Mouse (Mus musculus): ENCODE results near the gene Kctd11.
"Not testable (repeated sequence)": the region's sequence is repeated elsewhere in the genome, so short reads cannot be mapped to it uniquely, and the experiment has no call there.

The Kctd11 gene

DNA sequence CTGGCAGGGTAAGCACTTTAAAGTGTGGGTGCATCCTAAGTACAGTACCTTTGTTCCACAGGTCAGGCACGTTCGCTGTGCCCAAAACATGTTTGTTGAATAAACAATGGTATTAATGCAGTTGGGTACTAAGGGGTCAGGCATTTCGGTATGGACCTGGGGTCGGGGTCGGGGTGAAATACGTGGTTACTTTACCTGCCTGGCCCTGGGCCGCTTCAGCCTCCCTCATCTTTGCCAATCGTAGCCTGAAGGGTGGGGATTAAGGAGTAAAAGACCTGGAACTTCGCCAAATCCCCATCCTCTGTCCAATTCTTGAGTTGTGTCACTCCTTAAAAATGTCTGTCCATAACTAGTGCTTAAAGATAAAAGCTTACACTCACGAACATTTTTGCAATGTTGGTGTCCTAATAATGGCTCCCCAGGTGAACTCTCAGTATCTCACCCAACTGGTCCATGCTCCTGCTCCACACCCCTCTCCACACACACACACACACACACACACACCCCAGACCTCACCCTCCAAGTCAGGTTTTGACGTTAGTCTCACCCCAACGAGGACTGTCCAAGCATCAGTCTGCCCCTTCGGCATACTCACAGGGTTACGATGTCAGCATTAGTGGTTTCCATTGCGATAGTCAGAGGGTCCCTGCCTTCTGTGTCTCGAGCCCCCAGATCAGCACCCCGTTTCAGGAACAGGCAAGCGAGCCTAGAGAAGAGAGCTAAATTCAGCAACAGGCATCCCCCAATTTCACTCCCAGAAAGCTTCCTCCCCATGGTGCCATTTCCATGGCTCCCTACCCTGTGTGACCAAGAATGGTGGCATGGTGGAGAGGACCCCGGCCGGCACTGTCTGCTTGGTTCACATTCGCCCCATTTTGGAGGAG lies 823 bp upstream of the Kctd11 start:
- no peak for DNase-seq (ENCODE audit: extremely low read depth, insufficient read length, low spot score)

DNA sequence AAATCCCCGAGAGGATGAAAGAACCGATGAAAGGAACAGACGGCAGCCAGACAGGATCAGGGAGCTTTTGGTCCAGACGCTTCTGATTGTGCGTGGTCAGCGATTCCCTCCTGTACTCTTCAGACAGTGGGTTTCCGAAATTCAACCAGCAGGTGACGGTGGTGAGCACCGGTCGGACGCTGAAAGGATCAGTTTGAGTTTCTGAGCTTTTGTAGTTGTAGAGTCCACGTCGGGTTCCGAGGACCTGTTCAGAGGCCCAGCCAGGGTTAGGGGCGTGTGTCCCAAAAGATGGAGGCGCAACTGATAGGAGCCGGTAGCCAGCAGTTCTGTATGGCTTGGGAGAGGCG lies 727 bp downstream of the Kctd11 start:
- DNase-seq (ENCODE audit: extremely low read depth, insufficient read length, low spot score) = no peak

DNA sequence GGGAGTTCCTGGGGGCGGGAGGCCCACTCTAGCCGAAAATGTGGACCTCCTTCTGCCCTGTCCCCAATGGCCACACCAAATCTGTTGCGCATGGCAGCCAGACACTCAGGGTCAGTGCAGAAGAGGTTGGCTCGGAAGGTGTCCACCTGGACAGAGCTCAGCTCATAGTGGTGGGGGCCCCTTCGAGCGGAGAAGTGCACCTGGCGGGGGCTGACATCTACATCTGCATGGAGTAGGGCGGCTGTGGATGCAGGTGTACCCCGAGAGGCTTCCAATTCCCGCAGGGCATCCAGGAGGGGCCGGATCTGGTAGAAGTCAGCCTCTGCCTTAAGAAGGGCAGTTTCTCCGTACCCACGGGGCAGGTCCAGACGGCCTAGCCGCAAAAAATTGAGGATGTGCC lies 1.5 kb downstream of the Kctd11 start:
- no peak for DNase-seq (ENCODE audit: extremely low read depth, insufficient read length, low spot score)

DNA sequence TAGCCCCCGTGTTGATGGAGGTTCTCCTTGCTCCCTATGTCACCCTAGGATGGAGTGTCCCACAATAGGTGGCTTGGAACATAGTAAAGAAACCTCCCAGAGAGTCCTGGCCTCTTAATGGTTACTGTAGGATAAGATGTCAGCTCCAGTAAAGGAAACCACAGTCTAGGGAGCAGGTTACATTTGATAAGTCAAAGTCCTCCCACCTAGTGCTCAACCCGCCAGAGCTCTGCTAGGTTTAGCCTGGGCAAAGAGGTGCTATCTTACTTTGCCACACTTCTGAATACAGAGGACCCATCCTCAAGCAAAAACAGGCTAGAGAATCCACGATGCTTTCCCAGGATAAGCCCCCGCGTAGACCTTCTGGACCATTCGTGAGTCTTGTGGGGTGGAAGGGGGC lies 2.3 kb downstream of the Kctd11 start:
- no peak for DNase-seq (ENCODE audit: extremely low read depth, insufficient read length, low spot score)

DNA sequence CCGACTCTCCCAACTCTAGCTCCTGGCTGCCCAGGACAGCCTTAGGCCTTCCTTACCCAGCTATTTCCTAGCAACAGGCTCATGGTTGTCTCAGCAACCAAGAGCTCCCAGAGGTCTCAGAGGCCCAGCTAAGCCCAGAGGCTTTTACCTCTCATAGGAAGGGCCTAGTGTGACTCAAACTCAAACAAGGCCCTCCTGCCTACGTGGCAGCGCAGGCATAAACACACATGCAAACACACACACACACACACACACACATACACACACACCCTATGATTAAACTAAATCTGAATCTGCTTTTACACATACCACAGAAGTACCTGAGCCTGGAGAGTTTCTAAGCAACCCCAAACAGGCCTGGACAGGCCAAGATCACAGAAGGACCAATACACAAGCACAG lies 2.8 kb downstream of the Kctd11 start:
- DNase-seq (ENCODE audit: extremely low read depth, insufficient read length, low spot score) = no peak

DNA sequence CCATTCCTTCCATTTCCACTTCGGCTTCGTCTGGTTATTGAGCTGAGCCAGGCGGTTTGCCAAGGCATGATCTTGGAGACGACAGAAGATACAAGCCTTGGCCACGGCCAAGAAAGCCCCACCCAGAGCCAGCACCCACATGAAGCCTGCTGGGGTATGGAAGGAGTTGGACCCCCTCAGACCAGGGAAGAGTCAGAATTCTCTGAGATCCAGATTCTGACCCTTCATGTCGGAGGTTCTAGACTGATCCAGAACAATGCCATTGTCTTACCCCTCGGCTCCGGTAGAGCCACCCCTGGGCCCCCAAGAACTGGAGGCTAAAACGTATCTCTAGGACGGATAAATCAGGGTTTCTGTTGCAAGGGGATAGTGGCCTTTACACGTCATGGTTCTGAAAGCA lies 3.3 kb downstream of the Kctd11 start, which contains the start of gene Tmem95:
Tmem95 (minus strand) TSS at position 141 of the 400 bp plus-strand sequence.
- no peak for DNase-seq (ENCODE audit: extremely low read depth, insufficient read length, low spot score)

DNA sequence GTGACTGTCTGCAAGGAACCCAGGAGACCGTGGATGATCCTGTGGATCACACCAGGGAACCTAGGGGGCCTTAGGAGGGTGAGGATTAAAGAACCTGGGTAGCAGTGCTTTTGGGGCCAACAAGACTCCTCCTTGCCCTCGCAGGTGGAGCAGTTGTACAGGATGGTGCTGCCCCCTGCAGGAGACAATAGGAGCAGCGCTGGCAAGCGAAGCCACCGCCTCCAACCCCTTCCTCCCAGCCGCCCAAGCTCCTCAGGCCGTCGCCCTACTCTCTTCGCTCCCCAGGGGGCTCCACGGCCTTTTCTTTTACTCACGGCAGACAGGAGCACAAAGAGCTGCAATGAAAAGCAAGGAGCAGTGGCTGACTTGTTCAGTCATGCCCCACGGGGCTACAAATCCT lies 4.3 kb downstream of the Kctd11 start:
- DNase-seq (ENCODE audit: extremely low read depth, insufficient read length, low spot score) = peak; percentile 82

DNA sequence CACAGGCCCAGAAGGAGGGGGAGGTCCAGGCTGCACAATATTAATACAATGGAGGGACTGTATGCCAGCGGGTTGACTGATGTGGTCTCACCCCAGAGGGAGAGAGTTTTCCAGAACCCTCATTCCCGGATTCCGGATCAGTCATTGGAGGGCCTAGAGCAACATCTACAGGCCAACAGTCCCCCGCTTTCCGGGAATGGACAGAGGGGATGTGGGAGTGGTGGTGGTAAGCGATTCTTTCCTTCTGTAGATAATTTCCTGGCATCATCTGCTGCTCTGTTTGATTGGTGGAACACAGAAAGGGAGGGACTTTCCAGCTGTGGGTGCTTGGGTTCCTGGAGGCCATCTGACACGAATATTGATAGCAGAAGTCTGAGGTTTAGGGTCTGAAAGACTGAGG lies 5.0 kb downstream of the Kctd11 start:
- DNase-seq (ENCODE audit: extremely low read depth, insufficient read length, low spot score) = no peak

DNA sequence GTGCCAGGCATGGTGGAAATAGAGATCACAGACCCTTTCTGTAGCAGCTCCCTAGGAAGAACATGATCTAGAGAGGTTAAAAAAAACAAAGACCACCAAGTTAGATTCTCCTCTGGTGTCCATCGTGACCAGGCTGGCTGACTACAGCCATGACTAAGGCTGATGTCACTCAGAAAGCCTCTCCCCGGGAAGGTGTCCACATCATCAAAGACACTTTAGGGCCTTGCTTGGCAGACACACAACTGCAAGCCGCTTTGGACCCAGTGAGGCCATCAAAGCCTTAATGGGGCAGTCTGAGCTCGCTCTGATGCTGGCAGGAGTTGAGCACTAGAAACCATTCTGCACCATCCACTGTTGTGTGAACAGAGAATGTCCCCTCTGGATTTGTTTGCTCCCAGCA lies 8.8 kb downstream of the Kctd11 start:
- peak; percentile 56 for DNase-seq (ENCODE audit: extremely low read depth, insufficient read length, low spot score)

DNA sequence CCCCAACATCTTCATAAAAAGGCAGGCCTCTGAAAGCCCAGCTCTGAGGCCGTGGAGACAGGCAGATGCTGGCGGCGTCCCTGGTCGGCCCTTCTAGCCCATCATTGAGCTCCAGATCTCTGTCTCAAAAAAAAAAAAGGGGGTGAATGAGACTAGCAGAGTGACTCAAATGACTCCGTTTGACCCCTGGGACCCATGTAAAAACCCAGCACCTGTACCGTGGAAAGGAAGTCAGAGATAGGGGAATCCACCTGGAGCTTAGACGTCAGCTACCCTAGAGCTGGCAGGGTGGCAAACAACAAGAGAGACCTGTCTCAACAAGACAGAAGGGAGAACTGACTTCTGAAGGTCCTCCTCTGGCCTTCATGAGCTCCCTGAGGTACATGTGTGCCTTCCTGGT lies 9.4 kb downstream of the Kctd11 start:
- no peak for DNase-seq (ENCODE audit: extremely low read depth, insufficient read length, low spot score)

DNA sequence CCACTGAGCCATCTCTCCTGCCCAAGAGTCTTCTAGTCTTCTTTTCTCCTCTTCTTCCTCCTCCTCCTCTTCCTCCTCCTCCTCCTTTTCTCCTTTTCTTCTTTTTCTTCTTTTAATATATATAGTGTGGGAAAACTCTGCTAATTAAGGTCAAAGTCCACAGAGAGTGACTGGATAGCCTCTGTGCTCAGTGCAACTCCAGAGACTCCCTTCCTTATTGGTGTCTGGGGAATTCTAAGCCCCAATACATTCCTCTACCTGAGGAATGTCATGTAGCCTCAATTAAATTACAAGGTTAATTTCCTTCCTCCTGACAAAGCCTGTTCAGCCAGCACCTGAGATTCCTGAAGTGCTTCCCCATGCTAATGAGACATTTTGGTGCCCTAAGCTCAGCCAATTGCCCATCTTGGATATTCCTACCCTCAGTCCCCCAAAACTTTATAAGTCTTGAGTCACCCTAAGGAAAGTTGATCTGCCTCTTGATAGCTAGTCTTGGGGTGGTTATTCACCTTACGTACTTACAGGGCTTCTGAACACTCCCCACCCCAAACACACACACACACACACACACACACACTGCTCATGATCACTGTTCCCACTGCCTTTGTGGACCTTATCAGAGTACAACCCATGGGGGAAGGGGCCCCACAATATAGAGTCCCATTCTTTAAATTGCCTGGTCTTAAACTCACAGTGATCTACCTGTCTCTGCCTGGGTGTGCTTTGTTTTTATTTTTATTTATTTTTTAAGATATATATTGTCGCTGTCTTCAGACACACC lies 10.7 kb downstream of the Kctd11 start:
- DNase-seq (ENCODE audit: extremely low read depth, insufficient read length, low spot score) = no peak

DNA sequence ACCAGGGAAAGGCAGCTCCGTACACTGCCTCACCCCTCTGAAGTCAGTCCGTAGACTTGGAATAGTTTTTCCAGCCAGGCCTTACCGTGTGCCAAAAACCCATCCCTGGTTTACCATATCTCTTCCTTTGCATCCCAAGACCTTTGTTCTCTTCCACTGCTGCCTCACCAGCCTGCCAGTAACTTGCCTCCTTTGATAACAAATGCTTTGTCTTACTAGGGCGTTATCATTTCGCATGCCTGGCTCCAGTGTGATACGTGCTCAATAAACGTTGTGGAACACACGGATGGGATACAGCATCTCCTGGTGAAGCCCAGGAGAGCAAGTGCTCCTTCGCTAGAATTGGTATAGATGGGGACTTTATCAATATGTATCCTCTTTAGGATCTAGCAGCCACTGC lies 13.9 kb downstream of the Kctd11 start:
- DNase-seq (ENCODE audit: extremely low read depth, insufficient read length, low spot score) = no peak

DNA sequence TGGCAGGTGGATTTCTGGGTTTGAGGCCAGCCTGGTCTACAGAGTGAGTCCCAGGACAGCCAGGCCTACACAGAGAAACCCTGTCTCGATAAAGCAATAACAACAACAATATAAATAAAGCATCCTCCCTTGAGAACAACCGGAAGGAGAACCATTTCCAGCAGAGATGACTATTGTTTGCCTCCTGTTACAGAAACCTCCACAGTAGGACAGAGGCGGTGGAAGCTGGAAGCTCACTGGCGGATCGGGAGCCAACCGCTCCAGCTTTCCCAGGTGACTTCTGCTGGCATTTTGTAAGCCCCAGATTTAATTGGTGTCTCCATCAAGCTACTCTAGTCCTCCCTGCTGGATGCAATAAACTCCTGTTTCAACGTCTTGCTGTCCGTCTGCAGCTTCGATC lies 15.6 kb downstream of the Kctd11 start:
- DNase-seq (ENCODE audit: extremely low read depth, insufficient read length, low spot score) = no peak

DNA sequence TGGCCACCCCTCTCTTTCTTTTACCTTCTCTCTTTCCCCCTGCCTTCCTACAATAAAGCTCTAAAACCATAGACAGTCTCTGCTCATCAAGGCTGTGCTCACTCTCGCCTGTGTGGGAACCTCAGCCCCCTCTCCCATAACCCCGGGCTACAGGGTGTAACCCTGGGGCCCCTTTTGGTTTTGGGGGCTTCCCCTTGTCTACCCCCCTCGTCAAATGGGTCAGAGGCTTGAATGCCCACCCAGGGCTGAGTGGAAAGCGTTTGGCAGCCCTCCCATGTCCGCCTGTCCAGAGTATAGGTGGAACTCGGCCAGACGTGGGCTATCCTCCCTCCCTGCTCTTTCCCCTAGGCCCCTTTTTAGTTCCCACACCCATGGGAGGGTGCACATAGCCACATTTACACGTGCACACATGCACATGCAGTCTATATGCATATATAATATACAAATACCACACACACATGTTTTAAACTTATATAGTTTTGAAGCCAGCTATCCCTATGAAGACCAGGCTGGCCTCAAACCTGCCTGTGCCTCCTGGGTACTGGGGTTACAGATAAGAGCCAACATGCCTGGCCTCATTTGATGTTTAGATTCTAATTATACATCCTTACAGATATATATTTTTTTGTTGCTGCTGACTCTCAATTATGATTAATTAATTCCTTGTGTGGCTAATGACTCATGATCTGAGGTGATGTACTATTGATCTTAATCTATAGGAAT lies 16.9 kb downstream of the Kctd11 start:
- no peak for DNase-seq (ENCODE audit: extremely low read depth, insufficient read length, low spot score)

DNA sequence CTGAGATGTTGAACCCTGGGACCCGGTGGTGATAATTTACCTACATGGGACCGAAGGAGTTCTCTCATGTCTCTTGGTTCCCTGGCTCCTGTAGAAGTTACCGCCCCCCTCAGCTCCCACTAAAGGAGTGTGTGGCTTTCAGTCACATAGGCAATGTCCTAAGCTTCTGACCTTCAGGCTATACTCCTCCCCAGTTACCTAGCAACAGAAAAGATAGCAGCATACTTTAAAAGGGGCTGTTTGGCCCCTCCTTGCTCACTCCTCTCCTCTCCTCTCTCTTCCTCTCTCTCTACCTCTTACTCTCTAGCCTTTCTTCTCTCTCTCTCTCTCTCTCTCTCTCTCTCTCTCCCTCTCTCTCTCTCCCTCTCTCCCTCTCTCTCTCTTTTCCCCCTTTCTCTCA lies 17.5 kb downstream of the Kctd11 start:
- not testable (repeated sequence) for DNase-seq (ENCODE audit: extremely low read depth, insufficient read length, low spot score)

DNA sequence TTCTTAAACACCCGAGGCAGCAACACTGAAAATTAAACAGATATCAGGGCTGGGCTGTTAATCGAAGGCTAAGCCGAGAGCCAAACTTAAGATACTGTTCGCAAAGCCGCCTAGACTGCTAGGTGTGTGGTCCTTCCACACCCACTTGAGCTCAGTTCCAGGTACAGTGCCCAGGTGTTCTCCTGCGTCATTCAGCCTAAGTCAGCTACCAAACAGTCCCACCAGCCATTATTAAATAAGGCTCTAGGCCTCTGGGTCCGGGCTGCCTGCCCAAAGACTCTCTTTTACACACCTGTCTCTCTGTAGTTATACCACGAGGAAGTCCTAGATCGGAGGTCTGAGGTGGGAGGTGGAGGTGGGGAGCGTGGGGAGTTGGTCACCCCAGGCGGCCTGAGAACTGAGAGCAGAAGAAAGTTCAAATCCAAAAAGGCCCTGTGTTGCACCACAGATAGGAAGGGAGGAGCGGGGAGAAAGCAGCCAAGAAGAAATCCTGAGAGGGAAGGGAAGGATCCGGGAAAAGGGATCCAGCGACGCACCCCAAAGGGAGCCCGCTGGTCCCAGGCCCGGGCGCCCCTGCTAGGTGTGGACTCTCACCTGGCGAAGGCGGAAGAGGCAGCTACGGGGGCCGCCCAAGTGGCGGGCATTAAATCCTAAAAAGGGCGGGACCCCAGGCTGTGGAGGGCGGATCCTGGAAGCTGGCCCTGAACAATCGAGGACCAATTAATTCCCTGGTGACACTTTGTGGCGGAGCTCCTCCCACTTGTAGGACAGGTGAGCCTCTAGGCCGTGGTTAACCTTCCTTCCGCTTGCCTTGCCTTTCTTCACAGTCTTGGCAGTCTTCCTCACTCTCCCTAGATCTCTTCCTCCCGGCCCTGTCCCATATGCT lies 22.9 kb downstream of the Kctd11 start, which contains the start of gene Tnk1:
Tnk1 (minus strand) TSS at position 618 of the 886 bp plus-strand sequence.
- no peak for DNase-seq (ENCODE audit: extremely low read depth, insufficient read length, low spot score)

DNA sequence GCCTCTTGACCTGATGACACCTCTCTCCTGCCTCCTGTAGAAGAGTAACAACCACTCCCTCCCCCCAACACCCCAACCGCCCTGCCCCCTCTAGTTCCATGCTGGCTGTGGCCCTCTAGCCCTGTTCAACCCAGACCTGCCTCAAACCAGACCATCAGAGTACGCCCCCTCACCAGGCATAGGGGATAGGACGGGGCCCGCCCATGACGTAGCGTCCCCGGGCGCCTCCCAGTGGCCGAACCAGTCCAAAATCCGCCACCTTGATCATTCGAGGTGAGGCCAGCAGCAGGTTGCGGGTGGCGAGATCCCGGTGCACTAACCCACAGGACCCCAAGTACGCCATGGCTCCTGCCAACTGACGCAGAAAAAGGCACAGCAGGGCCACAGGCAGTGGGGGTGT lies 25.9 kb downstream of the Kctd11 start:
- DNase-seq (ENCODE audit: extremely low read depth, insufficient read length, low spot score) = no peak

DNA sequence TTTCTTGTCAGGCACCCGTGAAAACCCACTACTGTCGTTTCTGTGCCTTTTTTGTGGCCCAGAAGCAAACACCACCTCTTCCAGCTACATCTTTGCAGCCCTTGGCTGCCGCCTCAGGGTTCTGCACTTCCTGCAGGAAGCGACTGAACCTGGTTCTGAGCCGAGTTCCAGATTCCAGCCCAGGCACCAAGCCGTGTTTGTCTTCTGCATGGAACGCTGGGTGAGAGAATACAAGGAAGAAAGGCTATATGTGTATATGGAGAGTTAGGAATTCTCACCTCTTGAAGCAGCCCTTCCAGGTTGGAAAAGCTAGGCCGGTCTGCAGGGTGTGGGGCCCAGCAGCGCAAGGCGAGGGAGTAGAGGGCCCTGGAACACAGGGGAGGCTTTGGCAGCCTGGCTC lies 26.5 kb downstream of the Kctd11 start:
- DNase-seq (ENCODE audit: extremely low read depth, insufficient read length, low spot score) = no peak

DNA sequence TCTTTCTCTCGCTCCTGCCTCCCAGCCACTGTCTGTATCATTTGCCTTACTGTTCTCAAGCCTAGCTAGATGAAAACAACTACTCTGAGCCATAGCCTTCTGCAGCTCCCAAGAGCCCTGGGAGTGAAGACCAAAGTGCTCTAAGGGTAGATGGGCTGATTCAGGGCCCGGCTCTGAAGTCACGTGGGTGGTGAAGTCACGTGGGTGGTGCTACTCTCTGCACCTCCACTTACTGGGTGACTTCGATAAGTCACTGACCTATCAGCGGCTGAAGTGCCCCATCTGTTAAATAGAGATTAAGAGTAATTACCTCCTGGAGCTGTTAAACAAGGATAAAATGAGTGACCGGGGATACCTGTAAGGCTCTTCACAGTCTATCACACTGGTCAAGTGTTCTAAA lies 27.2 kb downstream of the Kctd11 start:
- no peak for DNase-seq (ENCODE audit: extremely low read depth, insufficient read length, low spot score)

DNA sequence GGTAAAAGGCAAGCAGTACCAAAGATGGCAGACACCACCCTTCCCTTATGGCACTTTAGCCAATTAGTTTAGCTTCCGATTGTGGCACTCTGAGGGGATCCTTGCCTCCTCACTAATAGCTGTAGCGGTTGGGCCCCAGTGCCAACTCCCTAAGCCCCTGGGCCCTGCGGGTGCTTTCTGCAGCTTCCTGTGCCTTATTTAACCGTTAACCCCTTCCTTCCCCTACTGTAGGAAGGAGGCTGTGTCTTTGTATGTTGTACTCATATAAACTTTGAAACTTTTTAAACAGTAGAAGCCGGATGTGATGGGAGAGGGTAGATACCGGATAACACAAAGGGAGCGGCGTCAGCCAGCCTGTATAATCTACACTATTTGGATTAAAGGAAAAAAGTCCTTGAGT lies 30.5 kb downstream of the Kctd11 start:
- no peak for DNase-seq (ENCODE audit: extremely low read depth, insufficient read length, low spot score)
